Mouse (Mus musculus) hindbrain, embryonic 10.5 days (tissue): Measurements from ENCODE around the gene Satb1. TPM values are rescaled to one million over a fixed set of nuclear protein-coding genes. Genes with fewer than 3 reads are reported as not detected.
A peak's percentile ranks its signal among the peaks of the same experiment; 100 is the strongest.

Experiments used
- DNase-seq: peaks from one replicate; pipeline ENCODE4 v3.0.0-alpha.2; 2017; ENCODE audit warnings: low spot score
- H3K27ac ChIP-seq: fragments of 300-500 bp; sonication (generic); 2 replicates; pipeline ENCODE4 v1.5.1; 2016; ENCODE audit warnings: mild to moderate bottlenecking, moderate library complexity
- H3K27me3 ChIP-seq: fragments of 300-500 bp; sonication (generic); 2 replicates; pipeline ENCODE4 v1.6.1; 2016; ENCODE audit warnings: mild to moderate bottlenecking; ENCODE audit not compliant: poor library complexity, insufficient read depth, severe bottlenecking
- H3K36me3 ChIP-seq: fragments of 300-500 bp; sonication (generic); 2 replicates; pipeline ENCODE4 v1.6.1; 2016; ENCODE audit warnings: mild to moderate bottlenecking, moderate library complexity
- H3K4me1 ChIP-seq: fragments of 300-500 bp; sonication (generic); replicated peaks from 2 replicates; pipeline ENCODE4 v1.6.1; 2016; ENCODE audit warnings: mild to moderate bottlenecking
- H3K4me3 ChIP-seq: fragments of 300-500 bp; sonication (generic); 2 replicates; pipeline ENCODE4 v1.5.1; 2016; ENCODE audit warnings: mild to moderate bottlenecking, moderate library complexity
- H3K9me3 ChIP-seq: fragments of 300-500 bp; sonication (generic); 2 replicates; pipeline ENCODE4 v1.6.1; 2016; ENCODE audit warnings: mild to moderate bottlenecking, moderate library complexity
- WGBS: fragments of 180-500 bp; shearing (Covaris S2); methylation state at CpG from one replicate; pipeline ENCODE4 v1.1.7; 2016; 5-methylcytosine and 5-hydroxymethylcytosine counted together
- polyA plus RNA-seq: library from polyadenylated mRNA; unstranded; fragments of >200 nt; fragmentation: Nextera tagmentation; extraction: Ambion mirVana; gene quantifications from 2 replicates; pipeline ENCODE4 v1.2.1, GENCODE M21; 2016

Satb1 gene
- polyA plus RNA-seq, 1 experiment from 2014 or later = 20.1 TPM

DNA sequence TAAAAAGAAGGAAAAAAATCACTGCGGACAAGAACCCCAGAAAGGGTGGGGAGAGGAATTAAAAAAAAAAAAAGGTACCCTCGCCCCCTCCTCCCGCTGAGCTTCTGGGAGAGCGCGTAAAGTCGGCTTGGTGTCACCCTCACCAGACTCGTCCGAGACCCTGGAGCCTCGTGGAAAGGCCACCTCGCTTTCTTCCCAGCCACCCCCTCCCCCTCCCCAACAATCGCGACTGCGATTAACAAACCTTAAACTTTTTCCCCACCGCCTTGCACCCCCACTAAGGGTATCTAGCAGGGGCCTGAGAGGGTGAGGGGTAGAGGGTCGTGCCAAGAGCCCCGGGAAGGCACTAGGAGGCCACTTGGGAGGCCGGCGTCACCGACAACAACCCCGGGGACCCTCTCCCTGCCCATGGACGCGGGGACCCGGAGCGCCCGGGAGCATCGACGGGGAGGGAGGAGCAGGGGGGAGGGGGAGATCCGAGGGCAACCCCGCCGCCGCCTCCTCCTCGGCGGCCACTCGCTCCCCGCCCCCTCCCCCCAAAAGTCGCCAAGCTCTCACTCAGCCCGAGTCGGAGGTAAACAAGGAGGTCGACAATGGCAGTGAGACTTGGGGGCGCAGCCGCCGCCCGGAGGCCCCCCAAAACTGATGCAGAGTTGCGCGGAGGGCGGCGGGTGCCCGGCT is 20.7 kb downstream of the Satb1 start:
- peak overlapping the region; percentile 99 for H3K27ac ChIP-seq
- no peaks in the 10 kb centered on the region for H3K27me3 ChIP-seq
- WGBS = under 1% methylated on average over 48 of the region's 48 CpGs
- peaks cover 12% of the 10 kb centered on the region; the same call in 1 of the 2 replicates for H3K36me3 ChIP-seq
- H3K4me3 ChIP-seq = peak overlapping the region; percentile 89
- H3K9me3 ChIP-seq = no peaks in the 10 kb centered on the region
- peak; percentile 73 for DNase-seq
- H3K4me1 ChIP-seq = peaks cover 12% of the 10 kb centered on the region; the same call in 1 of the 2 replicates

DNA sequence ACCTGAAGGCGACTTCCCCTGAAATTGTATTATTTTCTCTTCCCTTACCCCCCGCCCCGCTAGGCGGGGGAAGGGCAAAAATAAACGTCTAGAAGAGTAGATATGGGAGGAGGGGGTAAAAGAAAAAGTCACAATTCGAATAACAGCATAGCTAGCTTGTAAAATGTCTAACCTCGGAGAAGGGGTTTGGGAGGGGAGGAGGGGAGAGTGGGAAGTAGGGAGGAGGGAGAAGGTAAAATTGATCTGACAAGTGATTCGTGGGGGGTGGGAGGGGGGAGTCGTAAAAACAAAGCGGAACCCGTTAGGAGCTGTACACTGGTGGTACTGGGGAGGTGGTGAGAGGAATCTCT is 21.2 kb downstream of the Satb1 start:
- Histone ChIP-seq H3K9me3 (no peaks in the 10 kb centered on the region), H3K27ac (peak overlapping the region; percentile 99), H3K27me3 (no peaks in the 10 kb centered on the region), H3K4me3 (peak overlapping the region; percentile 89), H3K4me1 (peaks cover 12% of the 10 kb centered on the region; the same call in 1 of the 2 replicates), H3K36me3 (peaks cover 15% of the 10 kb centered on the region; the same call in 1 of the 2 replicates)
- WGBS = 0% methylated on average over 11 of the region's 11 CpGs
- DNase-seq = peak; percentile 44

DNA sequence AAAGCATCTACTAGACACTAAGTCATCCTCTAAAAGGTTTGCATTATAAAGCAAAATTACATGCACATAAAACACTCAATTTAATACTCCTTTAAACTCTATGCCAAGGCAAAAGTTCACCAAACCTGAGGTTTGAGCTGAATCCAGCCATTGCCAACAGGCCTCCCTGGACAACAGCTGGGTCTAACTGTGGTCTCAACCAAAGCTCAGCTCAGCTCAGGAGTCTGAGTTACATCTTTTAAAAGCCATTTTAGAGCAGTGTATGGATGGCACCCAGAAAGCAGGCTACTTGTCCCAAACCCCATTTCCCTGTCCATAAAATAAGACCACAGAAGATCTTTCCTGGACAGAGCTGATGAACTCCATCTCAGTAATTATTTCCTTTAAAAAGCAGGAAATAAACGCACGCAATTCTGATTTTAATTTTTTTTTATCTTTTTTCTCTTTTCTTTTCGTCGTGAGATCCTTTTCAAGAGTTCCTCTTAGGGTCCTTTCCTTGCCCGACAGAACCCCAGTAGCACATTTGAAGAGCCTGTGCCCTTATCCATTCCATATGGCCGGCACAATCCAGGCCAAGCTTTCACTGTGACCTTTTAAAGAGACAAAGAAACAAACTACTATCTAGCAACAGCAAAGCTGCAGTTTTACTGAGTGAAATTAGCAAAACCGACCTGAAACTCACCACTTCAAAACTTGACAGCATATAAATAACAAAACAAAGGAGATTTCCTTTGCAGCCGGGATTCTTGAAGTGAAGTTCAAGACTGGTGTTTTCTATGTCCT is 21.8 kb downstream of the Satb1 start:
- 4% methylated on average over 8 of the region's 8 CpGs for WGBS

DNA sequence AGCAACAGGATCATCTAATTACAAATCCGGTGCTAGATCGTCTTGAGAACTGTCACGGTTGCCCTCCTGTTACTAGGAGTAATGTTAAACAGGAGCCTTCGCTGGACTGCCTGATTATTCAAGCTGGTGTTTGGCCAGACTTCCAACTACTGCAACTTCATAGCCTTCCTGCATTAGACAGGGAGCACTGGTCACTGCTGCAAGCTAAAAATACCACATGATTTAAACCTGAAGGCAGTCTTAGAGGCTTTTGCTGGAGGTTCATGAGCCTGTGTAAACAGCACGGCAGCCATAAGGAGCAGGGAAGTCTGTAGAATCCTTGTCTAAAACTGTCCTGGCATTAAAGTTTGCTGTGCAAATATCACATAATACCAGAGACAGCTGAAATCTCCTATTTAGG is 25.7 kb downstream of the Satb1 start:
- WGBS = 79% methylated on average over 5 of the region's 5 CpGs
- DNase-seq = no peak
- no peak overlapping the region for H3K4me3 ChIP-seq
- no peaks in the 10 kb centered on the region for H3K9me3 ChIP-seq
- peaks cover 58% of the 10 kb centered on the region for H3K36me3 ChIP-seq
- H3K27ac ChIP-seq = no peak overlapping the region
- no peaks in the 10 kb centered on the region for H3K27me3 ChIP-seq
- H3K4me1 ChIP-seq = peaks cover 12% of the 10 kb centered on the region; the same call in 1 of the 2 replicates

More for the DNA sequence above, 21.8 kb downstream of the Satb1 start:
- Histone ChIP-seq H3K4me1 (peaks cover 12% of the 10 kb centered on the region; the same call in 1 of the 2 replicates), H3K4me3 (peak overlapping the region; percentile 89), H3K27me3 (no peaks in the 10 kb centered on the region), H3K27ac (peak overlapping the region; percentile 99), H3K36me3 (peaks cover 19% of the 10 kb centered on the region), H3K9me3 (no peaks in the 10 kb centered on the region)
- peak; percentile 71 for DNase-seq

DNA sequence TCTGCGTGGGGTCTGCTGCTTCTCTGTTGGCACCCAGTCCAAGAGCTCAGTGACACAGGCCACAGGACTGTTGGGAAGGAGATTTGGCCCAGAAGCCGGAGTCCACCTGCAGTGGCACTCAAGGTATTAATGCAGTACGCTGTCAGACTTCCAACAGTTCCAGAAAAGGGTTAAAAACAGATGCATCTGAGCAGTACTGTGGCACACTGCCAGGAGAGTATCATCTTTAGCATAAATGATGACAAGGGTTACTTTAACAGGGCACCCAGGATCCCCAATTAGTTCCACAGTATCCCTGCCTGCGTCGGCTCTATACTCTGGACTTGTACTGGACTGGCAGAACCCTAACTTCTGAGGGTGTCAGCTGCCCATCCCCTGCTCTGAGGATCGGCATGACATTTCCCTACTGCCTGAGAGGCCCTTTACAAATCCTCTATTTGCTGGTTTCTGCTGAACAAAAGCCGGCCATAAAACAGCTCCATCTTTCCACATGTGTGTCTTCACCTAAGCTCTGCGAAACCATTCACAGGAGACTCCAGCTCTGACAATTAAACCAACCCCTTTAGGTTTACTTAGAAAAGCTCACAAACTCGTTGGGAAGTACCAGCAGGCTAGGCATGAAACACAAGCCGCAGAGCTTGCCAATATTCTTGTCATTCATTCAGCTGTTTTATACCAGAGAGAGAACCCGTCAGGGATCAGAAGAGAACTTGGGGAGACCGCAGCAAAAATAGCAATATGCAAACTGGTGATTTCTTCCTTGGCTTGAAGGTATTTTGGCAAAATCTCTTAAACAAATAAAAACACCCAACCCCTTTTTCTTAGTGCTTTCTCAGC is 26.7 kb downstream of the Satb1 start:
- Histone ChIP-seq H3K27me3 (no peaks in the 10 kb centered on the region), H3K4me1 (peaks cover 12% of the 10 kb centered on the region; the same call in 1 of the 2 replicates), H3K4me3 (no peak overlapping the region), H3K27ac (no peak overlapping the region), H3K9me3 (no peaks in the 10 kb centered on the region), H3K36me3 (peaks cover 69% of the 10 kb centered on the region)
- 89% methylated on average over 12 of the region's 12 CpGs for WGBS
- DNase-seq = no peak

DNA sequence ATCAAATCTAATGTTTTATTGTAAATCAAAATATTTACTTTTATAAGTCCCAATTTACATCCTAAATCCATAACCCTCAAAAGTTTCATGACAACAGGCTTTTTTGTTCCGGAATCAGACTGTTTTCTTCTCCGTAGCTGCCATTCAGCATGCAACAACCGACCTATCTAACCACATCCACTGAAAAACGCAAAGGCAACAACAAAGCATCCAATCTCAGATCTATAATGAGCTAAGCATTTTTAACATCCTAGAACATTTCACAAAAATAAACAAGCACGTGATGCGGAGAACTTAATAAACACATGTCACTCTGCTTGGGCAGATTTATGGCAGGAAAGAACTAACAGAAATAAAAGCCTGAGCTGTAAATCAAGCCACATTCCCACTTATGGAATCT is 32.9 kb downstream of the Satb1 start:
- Histone ChIP-seq H3K27me3 (no peaks in the 10 kb centered on the region), H3K36me3 (peaks cover 55% of the 10 kb centered on the region), H3K27ac (no peak overlapping the region), H3K9me3 (no peaks in the 10 kb centered on the region), H3K4me3 (no peak overlapping the region), H3K4me1 (no peaks in the 10 kb centered on the region)
- 94% methylated on average over 6 of the region's 6 CpGs for WGBS
- DNase-seq = no peak

DNA sequence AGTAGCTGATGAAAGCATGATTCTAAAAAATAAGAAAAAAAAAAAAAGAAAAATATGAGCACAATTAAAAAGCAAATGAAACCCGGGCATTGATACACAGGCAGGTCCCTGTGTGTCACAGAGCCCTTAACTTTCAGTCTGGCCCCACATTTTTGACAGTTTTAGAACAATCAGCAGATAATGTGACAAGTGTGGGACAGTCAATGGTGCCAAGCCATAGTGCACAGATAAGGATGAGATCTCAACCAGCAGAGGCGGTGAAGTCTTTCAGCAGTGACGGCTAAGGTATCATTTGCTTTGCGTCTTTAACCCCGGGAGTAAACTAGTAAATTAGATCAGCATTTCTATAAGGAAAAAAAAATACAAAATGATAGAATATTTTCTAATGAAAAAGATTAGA is 36.6 kb downstream of the Satb1 start:
- 94% methylated on average over 5 of the region's 5 CpGs for WGBS
- no peak overlapping the region for H3K27ac ChIP-seq

DNA sequence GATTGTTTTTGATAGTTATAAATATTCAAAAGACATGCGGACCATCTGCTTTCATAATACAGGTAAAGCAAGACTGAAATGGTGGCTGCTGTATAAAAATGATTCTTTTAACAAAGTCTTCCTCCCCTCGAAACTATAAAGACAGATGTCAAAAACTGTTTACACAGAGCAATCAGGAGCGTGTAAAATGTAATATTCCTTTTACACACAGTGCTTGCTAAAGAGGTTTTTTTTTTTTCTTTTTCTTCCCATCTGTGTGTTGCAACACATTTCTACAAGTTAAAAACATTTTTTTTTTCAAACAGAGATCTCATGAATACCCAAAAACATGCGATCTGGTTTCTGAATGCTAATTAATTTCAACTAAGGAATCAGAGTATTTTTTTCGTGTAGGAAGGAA is 41.9 kb downstream of the Satb1 start:
- Histone ChIP-seq H3K27ac (peak overlapping the region; percentile 78; the same call in 1 of the 2 replicates), H3K27me3 (no peaks in the 10 kb centered on the region), H3K9me3 (no peaks in the 10 kb centered on the region), H3K4me3 (no peak overlapping the region), H3K36me3 (peaks cover 25% of the 10 kb centered on the region), H3K4me1 (peaks cover 24% of the 10 kb centered on the region)
- WGBS = 81% methylated on average over 5 of the region's 5 CpGs
- no peak for DNase-seq

More for the DNA sequence above, 36.6 kb downstream of the Satb1 start:
- no peak for DNase-seq
- Histone ChIP-seq H3K4me1 (no peaks in the 10 kb centered on the region), H3K27me3 (no peaks in the 10 kb centered on the region), H3K4me3 (no peak overlapping the region), H3K9me3 (no peaks in the 10 kb centered on the region), H3K36me3 (peaks cover 31% of the 10 kb centered on the region)

DNA sequence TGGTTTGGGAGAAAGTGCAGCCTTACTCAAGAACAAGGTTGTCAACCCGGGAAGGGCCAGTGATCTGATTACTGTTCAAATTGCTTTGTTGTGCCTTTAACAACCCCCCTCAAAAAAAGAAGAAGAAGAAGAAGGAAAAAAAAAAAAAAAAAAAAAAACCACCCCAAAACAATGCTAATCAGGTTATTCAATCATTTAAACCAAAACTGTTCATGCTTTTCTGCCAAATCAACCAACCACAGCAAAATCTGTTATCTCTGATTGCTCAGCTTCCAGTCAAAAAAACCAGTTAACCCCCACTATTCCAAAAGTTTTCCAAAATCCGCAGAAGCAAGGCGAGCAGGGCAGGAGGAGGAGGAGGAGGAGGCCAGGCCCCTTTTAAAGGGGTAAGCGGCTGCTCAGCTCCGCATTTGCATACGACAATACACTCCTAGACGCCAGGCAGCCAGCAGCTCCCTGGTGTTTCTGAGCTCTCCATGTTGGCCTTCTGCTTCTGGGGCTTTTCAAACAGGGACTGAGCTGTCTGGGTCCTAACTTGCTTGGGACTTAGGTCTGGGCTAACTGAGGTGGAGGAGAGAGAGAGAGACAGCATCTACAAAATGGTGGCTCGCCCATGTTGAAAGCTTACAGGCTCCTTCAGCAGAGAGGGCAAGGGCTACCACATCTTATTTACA is 42.6 kb downstream of the Satb1 start:
- H3K27ac ChIP-seq = peak overlapping the region; percentile 78
- H3K4me1 ChIP-seq = peaks cover 24% of the 10 kb centered on the region
- DNase-seq = peak; percentile 32
- H3K9me3 ChIP-seq = no peaks in the 10 kb centered on the region
- no peak overlapping the region for H3K4me3 ChIP-seq
- 10% methylated on average over 8 of the region's 8 CpGs for WGBS
- peaks cover 29% of the 10 kb centered on the region for H3K36me3 ChIP-seq
- H3K27me3 ChIP-seq = no peaks in the 10 kb centered on the region

DNA sequence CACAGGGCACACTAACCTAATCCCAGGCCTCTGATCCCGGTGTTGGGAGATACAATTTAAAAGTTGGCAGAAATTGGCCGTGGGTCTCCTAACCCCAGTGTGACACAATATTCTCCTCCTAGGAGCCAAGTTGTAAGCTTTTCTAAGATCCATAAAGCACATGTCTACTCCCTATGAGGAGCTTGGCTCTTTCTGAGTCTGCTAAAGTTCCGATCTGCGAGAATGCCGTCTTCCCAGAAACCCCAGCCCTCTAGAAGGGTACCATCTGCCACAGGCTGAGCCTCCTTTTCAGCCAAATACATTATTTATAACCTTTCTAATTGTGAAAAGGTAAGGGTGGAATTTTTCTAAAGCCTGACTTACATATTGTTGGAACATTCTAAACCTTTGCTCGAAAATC is 43.3 kb downstream of the Satb1 start:
- DNase-seq = no peak
- H3K9me3 ChIP-seq = no peaks in the 10 kb centered on the region

DNA sequence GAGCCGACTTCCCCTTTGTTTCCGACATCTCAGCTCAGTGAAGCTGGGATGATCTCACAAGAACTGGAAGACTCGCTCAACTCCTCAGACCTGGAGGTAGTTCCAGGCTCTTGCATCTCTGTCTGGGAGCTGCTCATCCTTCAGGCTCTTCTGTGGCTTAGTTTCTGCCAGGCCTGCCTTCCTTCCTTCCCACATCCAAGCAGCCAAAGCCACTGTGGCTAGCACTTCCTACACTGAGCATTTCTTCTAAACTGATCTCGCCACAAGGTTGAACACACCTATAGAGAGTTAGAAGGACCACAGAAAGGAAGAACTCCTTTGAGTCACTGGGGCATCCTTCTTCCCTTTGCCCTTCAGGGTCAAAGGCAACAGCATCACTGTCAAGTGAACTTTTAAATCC is 44.0 kb downstream of the Satb1 start:
- no peaks in the 10 kb centered on the region for H3K27me3 ChIP-seq
- WGBS = 90% methylated on average over 4 of the region's 4 CpGs
- H3K9me3 ChIP-seq = no peaks in the 10 kb centered on the region
- no peak overlapping the region for H3K4me3 ChIP-seq
- H3K36me3 ChIP-seq = peaks cover 31% of the 10 kb centered on the region
- no peak overlapping the region for H3K27ac ChIP-seq
- DNase-seq = no peak
- peaks cover 24% of the 10 kb centered on the region for H3K4me1 ChIP-seq

More for the DNA sequence above, 43.3 kb downstream of the Satb1 start:
- Histone ChIP-seq H3K36me3 (peaks cover 30% of the 10 kb centered on the region), H3K27me3 (no peaks in the 10 kb centered on the region), H3K4me1 (peaks cover 24% of the 10 kb centered on the region), H3K27ac (0 out of 2 replicates have a peak overlapping the region, but pooled peaks have one; percentile 40), H3K4me3 (no peak overlapping the region)
- WGBS = 79% methylated on average over 6 of the region's 6 CpGs

DNA sequence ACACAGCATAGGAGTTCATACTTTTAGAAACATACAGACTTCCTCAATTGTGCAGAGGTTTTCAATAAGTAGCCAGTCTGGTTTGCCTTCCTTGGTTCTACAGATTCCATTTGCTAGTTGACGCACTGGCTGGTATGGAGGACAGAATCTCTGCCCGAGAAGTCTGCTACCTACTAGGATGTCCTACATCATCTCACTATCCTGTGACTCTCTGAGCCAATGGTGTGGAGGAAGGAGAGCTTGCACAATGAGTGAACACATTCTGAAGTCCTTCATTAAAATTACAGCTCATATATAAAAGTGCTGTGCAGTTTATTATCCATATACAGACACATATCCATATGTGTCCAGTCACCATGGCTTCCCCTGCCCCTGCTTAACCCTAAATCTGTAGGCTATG is 45.1 kb downstream of the Satb1 start:
- H3K9me3 ChIP-seq = no peaks in the 10 kb centered on the region
- peaks cover 37% of the 10 kb centered on the region for H3K36me3 ChIP-seq
- no peak overlapping the region for H3K4me3 ChIP-seq
- DNase-seq = no peak
- 97% methylated on average over 2 of the region's 2 CpGs for WGBS
- H3K4me1 ChIP-seq = peaks cover 24% of the 10 kb centered on the region
- H3K27me3 ChIP-seq = no peaks in the 10 kb centered on the region
- no peak overlapping the region for H3K27ac ChIP-seq
